Mouse (Mus musculus) heart, embryonic 12.5 days (tissue): Measurements from ENCODE around the gene Gm4763. TPM values are rescaled to one million over a fixed set of nuclear protein-coding genes. Genes with fewer than 3 reads are reported as not detected.

Source experiments
- polyA plus RNA-seq: library from polyadenylated mRNA; unstranded; fragments of >200 nt; fragmentation: Nextera tagmentation; extraction: Ambion mirVana; gene quantifications from 2 replicates; pipeline ENCODE4 v1.2.1, GENCODE M21; 2016

The Gm4763 gene
- polyA plus RNA-seq, 1 experiment from 2014 or later = not detected

Other genes starting within 250 kb of the Gm4763 start
- gene Cadm4, start 244.9 kb downstream of the Gm4763 start, polyA plus RNA-seq = 0.65 and 0.81 TPM in 2 replicates
- gene Zfp428, start 219.9 kb downstream of the Gm4763 start, polyA plus RNA-seq = 31.9 and 35.8 TPM in 2 replicates
- 0.37 and 0.40 TPM in 2 replicates for gene AC161166.1, start 214.5 kb downstream of the Gm4763 start, polyA plus RNA-seq
- gene Irgq, start 196.2 kb downstream of the Gm4763 start, polyA plus RNA-seq = 9.0 TPM in 2 replicates
- gene Pinlyp, start 180.8 kb downstream of the Gm4763 start, polyA plus RNA-seq = not detected in 2 replicates
- gene Xrcc1, start 180.6 kb downstream of the Gm4763 start, polyA plus RNA-seq = 70.5 and 71.7 TPM in 2 replicates
- gene Ethe1, start 139.4 kb downstream of the Gm4763 start, polyA plus RNA-seq = 17.6 and 19.2 TPM in 2 replicates
- 0.69 and 1.1 TPM in 2 replicates for gene Zfp575, start 139.3 kb downstream of the Gm4763 start, polyA plus RNA-seq
- gene Phldb3, start 116.1 kb downstream of the Gm4763 start, polyA plus RNA-seq = not detected in 2 replicates
- gene Lypd3, start 90.4 kb downstream of the Gm4763 start, polyA plus RNA-seq = 0.10 and 0.15 TPM in 2 replicates
- not detected in 2 replicates for gene Tex101, start 50.2 kb downstream of the Gm4763 start, polyA plus RNA-seq
- gene BC049730, start 17.7 kb downstream of the Gm4763 start, polyA plus RNA-seq = not detected in 2 replicates
- 0.06 TPM in 1 of 2 replicates, not detected in the other for gene Cd177, start 33.4 kb upstream of the Gm4763 start, polyA plus RNA-seq
- not detected in 2 replicates for gene Ceacam10, start 50.3 kb upstream of the Gm4763 start, polyA plus RNA-seq
- 12.6 and 13.6 TPM in 2 replicates for gene Gm9844, start 135.3 kb upstream of the Gm4763 start, polyA plus RNA-seq
- gene Lypd4, start 143.0 kb upstream of the Gm4763 start, polyA plus RNA-seq = not detected in 2 replicates
- not detected in 2 replicates for gene Dmrtc2, start 143.1 kb upstream of the Gm4763 start, polyA plus RNA-seq
- 1,145 and 1,216 TPM in 2 replicates for gene Rps19, start 157.5 kb upstream of the Gm4763 start, polyA plus RNA-seq
- 0.15 TPM in 1 of 2 replicates, not detected in the other for gene Cd79a, start 170.5 kb upstream of the Gm4763 start, polyA plus RNA-seq
- gene Arhgef1, start 176.0 kb upstream of the Gm4763 start, polyA plus RNA-seq = 82.7 and 83.0 TPM in 2 replicates
- not detected in 2 replicates for gene Gm4881, start 217.6 kb upstream of the Gm4763 start, polyA plus RNA-seq
- gene Rabac1, start 245.8 kb upstream of the Gm4763 start, polyA plus RNA-seq = 153 and 170 TPM in 2 replicates